Mouse (Mus musculus) liver, postnatal 0 days (tissue): ENCODE data around the gene Gramd4. TPM values are rescaled to one million over a fixed set of nuclear protein-coding genes. Genes with fewer than 3 reads are reported as not detected.
A peak's percentile ranks its signal among the peaks of the same experiment; 100 is the strongest.
"Not testable (repeated sequence)": the region's sequence is repeated elsewhere in the genome, so short reads cannot be mapped to it uniquely, and the experiment has no call there.

Experiments used
- ATAC-seq: fragments of 200-750 bp; cut with Nextera tagmentation; 2 replicates; pipeline ENCODE4 v1.8.0; 2017; ENCODE audit warnings: mild to moderate bottlenecking, moderate library complexity
- DNase-seq: peaks from one replicate; pipeline ENCODE4 v3.0.0-alpha.2; 2016
- H3K27ac ChIP-seq: fragments of 300-500 bp; sonication (generic); 2 replicates; pipeline ENCODE4 v1.5.1; 2014; ENCODE audit warnings: antibody characterized with exemption, moderate library complexity, mild to moderate bottlenecking, low read depth
- H3K27me3 ChIP-seq: fragments of 300-500 bp; sonication (generic); 2 replicates; pipeline ENCODE4 v1.6.1; 2014; ENCODE audit warnings: low read length, control low read depth, mixed read lengths; ENCODE audit not compliant: insufficient read depth
- H3K36me3 ChIP-seq: fragments of 300-500 bp; sonication (generic); replicated peaks from 2 replicates; pipeline ENCODE4 v1.6.1; 2014; ENCODE audit warnings: mild to moderate bottlenecking, control low read depth, low read length, moderate library complexity, mixed read lengths; ENCODE audit not compliant: insufficient read depth
- H3K4me1 ChIP-seq: fragments of 300-500 bp; sonication (generic); 2 replicates; pipeline ENCODE4 v1.6.1; 2014; ENCODE audit warnings: antibody characterized with exemption, mild to moderate bottlenecking, control low read depth; ENCODE audit not compliant: insufficient read depth
- H3K4me2 ChIP-seq: fragments of 300-500 bp; sonication (generic); 2 replicates; pipeline ENCODE4 v1.6.1; 2014; ENCODE audit warnings: low read depth, mild to moderate bottlenecking, low read length, moderate library complexity, mixed read lengths
- H3K4me3 ChIP-seq: fragments of 300-500 bp; sonication (generic); 2 replicates; pipeline ENCODE4 v1.5.1; 2014; ENCODE audit warnings: low read depth, low read length
- H3K9ac ChIP-seq: fragments of 300-500 bp; sonication (generic); replicated peaks from 2 replicates; pipeline ENCODE4 v1.6.1; 2014; ENCODE audit warnings: mild to moderate bottlenecking, moderate library complexity
- H3K9me3 ChIP-seq: fragments of 300-500 bp; sonication (generic); 2 replicates; pipeline ENCODE4 v1.6.1; 2016; ENCODE audit warnings: mild to moderate bottlenecking, control low read depth, low read length, mixed read lengths
- CTCF ChIP-seq: sonication (generic); IDR thresholded peaks from 2 replicates; pipeline ENCODE4 v1.5.1; 2016; ENCODE audit warnings: antibody characterized with exemption, low read depth
- EP300 ChIP-seq: IDR thresholded peaks from 2 replicates; pipeline ENCODE4 v1.6.1; 2016; ENCODE audit warnings: antibody characterized with exemption, low read depth, mild to moderate bottlenecking
- WGBS: fragments of 180-500 bp; shearing (Covaris S2); extraction: QIAGEN DNeasy Blood & Tissue Kit; methylation state at CpG from one replicate; pipeline ENCODE4 v1.1.7; 2014; ENCODE audit not compliant: insufficient replicate concordance; 5-methylcytosine and 5-hydroxymethylcytosine counted together
- polyA plus RNA-seq: library from polyadenylated mRNA; unstranded; fragments of >200 nt; fragmentation: Nextera tagmentation; extraction: Ambion mirVana; gene quantifications from 2 replicates; pipeline ENCODE4 v1.2.1, GENCODE M21; 2015

Gene Gramd4
- polyA plus RNA-seq, 1 experiment from 2014 or later = 3.7 TPM

DNA sequence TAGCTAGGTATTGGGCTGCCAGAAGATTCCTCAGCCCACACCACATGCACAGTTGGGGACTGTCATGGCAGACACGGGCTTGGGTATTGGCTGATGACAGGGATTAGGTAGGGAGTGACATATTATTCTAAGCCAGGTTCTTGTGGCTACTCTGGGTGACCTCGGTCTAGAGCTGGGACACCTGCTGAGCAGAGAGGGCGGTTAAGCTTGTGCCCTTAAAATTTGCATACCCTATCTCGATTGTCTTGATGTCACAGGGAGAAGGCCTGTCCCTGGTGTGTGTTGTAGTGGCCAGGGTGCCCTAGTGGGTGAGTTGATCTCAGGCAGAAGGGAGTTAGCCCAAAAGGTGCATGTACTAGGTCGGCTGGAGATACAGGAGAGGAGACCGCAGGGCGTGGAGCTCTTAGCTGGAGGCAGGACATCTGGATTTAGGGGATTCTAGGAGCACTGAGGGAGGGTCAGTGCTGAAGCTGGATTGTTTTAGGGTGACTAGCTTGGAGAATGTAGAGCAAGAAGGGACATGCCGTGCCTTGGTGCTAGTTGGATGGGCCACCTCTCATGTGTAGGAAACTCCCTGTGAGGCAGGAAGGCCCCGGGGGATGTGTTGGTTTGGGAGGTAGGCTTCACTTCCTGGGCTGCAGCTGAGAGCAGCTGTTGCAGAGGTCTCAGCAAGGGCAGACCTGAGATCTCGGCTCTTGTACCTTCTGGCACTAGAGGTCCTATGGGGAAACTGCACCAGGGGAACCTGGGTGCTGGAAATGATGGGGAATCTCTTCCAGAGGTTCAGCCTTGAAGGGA lies 37.0 kb downstream of the Gramd4 start:
- no peak for DNase-seq
- Histone ChIP-seq H3K4me1 (peaks cover 24% of the 10 kb centered on the region), H3K27ac (peak overlapping the region; percentile 37; the same call in 1 of the 2 replicates), H3K4me3 (no peak overlapping the region), H3K9me3 (no peaks in the 10 kb centered on the region), H3K36me3 (0 out of 2 replicates have a peak, but pooled peaks cover 9% of the 10 kb centered on the region), H3K9ac (no peak overlapping the region), H3K4me2 (no peak overlapping the region), H3K27me3 (no peaks in the 10 kb centered on the region)
- WGBS = 70% methylated on average over 10 of the region's 10 CpGs
- no peak for TF ChIP-seq EP300
- TF ChIP-seq CTCF = no peak
- no peak for ATAC-seq

DNA sequence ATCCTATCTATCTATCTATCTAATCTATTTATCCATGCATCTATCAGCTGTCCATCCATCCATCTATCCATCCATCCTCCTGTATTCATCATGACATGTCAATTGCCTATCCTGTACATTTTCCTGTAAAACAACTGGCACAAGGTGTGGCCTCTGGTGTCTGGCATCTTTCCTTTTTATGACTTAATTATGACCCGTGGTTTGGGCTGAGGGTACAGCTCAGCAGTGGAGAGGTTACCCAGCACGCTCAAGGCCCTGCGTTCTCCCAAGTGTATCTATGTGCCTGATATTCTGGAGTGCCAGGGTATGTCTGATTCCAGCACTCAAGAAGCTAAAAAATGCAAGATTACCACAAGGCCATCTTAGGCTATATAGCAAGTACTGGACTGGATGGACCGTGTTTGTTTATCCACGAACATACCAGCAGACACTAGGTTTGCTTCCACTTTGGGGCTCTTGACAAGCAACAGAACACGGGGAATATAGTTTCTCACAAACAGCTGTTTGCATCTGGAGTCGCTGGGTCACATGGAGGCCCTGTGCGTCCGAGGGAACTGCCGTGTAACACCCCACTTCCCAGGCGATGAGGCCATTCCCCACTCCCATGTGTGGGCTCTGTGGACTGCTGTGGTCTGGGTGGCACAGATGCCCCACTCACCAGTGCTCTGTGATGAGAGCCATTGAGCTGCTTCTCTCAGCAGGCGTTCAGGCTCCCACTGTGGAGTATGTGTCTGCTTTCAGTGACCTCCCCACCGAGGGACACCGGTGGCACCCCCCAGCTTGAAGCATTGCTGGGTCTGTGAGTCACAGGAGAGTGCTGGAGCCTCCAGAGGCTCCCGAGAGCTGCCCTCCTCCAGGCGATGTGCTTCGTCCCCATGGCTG lies 38.5 kb downstream of the Gramd4 start:
- Histone ChIP-seq H3K4me3 (no peak overlapping the region), H3K27me3 (no peaks in the 10 kb centered on the region), H3K4me1 (peaks cover 10% of the 10 kb centered on the region), H3K4me2 (no peak overlapping the region), H3K36me3 (peaks cover 12% of the 10 kb centered on the region), H3K27ac (no peak overlapping the region), H3K9me3 (no peaks in the 10 kb centered on the region), H3K9ac (no peak overlapping the region)
- 85% methylated on average over 17 of the region's 17 CpGs for WGBS
- ATAC-seq (no peak), DNase-seq (no peak)
- TF ChIP-seq EP300 (no peak), CTCF (no peak)

DNA sequence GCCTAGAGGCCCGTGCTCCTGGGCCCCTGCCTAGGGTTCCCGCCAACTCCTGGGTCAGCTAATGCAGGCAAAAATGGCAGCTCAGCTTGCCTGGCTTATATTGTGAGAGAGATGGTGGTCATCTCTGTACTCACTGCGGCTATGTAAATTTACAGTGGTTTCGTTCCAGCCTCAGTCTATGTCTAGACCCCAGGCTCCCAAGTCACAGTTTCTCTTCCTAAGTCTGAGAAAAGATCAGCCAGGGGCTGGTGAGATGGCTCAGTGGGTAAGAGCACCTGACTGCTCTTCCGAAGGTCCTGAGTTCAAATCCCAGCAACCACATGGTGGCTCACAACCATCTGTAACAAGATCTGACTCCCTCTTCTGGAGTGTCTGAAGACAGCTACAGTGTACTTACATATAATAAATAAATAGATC lies 39.1 kb downstream of the Gramd4 start:
- H3K4me3 ChIP-seq, H3K9me3 ChIP-seq, ATAC-seq, H3K9ac ChIP-seq, H3K27ac ChIP-seq, H3K4me2 ChIP-seq, H3K27me3 ChIP-seq, H3K4me1 ChIP-seq, DNase-seq: not testable (repeated sequence)
- 94% methylated on average over 5 of the region's 5 CpGs for WGBS
- peaks cover 18% of the 10 kb centered on the region for H3K36me3 ChIP-seq

DNA sequence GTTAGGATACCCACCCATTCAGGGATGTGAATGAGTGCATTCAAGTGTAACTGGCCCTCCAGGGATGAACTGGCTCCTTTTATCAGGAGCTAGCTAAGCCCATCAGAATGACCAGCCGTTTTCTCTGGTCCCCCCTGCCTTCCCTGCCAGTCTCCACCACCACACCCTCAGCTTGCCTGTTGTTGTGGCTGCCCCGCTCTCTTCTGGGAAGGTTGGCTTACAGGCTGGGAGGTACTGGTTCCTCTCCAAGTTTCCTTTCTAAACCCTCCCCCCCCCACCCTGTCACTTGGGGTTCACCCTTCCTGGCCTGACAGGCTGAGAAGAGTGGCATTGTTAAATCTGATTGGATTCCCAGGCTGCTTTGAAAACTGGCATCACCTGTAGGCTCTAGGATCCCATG lies 40.4 kb downstream of the Gramd4 start:
- DNase-seq (no peak), ATAC-seq (no peak)
- 88% methylated on average over 2 of the region's 2 CpGs for WGBS
- peaks cover 21% of the 10 kb centered on the region for H3K36me3 ChIP-seq
- H3K9me3 ChIP-seq = no peaks in the 10 kb centered on the region
- no peak overlapping the region for H3K9ac ChIP-seq
- peaks cover 9% of the 10 kb centered on the region for H3K4me1 ChIP-seq
- H3K4me3 ChIP-seq = no peak overlapping the region
- no peak overlapping the region for H3K27ac ChIP-seq
- no peaks in the 10 kb centered on the region for H3K27me3 ChIP-seq
- TF ChIP-seq CTCF (no peak), EP300 (no peak)
- H3K4me2 ChIP-seq = no peak overlapping the region

DNA sequence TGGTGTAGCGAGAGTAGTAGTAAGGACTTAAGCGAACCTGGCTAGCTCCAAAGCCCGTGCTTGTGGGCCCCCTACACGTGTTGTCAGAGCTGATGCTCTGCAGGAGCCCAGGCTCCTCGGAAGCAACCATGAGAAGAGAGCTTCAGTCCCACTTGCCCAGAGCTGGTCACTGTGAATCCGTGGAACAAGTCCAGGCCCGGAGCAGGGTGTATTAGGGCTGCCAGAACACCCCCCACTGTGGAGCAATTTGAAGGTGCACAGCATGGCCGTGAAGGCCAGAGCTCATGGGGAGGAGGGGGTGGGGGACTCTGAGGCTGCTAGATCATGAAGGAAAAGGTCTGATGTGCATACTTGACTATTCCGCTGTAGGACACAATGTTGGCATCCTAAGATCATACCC lies 44.1 kb downstream of the Gramd4 start:
- no peaks in the 10 kb centered on the region for H3K9me3 ChIP-seq
- H3K4me1 ChIP-seq = peaks cover 33% of the 10 kb centered on the region
- 80% methylated on average over 9 of the region's 9 CpGs for WGBS
- H3K27me3 ChIP-seq = no peaks in the 10 kb centered on the region
- DNase-seq (no peak), ATAC-seq (no peak)
- H3K36me3 ChIP-seq = peaks cover 17% of the 10 kb centered on the region
- H3K4me3 ChIP-seq = no peak overlapping the region
- H3K9ac ChIP-seq = no peak overlapping the region
- peak overlapping the region; percentile 55; the same call in 1 of the 2 replicates for H3K27ac ChIP-seq
- TF ChIP-seq CTCF (no peak), EP300 (no peak)
- H3K4me2 ChIP-seq = no peak overlapping the region

DNA sequence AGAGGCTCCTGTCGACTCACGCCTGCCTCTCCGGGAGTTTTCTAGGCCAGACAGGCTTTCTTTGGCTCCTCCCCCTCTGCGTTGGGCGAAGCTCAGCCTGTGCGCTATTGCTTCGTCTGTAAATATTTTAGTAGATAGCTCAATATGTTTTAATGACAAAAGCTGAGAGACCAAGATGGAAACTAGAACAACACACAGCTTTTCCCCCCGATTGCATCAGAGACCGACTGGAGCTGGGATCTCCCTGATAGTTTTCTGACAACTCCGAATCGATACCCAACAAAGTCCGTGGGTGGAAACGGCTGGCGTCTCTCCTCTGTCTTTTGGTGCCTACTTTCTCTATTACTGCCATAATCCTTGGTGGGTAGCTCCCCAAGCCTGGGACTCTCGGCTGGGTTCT lies 44.8 kb downstream of the Gramd4 start:
- WGBS = 83% methylated on average over 15 of the region's 15 CpGs
- H3K4me1 ChIP-seq = peaks cover 40% of the 10 kb centered on the region
- peak overlapping the region; percentile 97 for H3K27ac ChIP-seq

More for the DNA sequence above, 44.8 kb downstream of the Gramd4 start:
- Histone ChIP-seq H3K9ac (no peak overlapping the region), H3K36me3 (peaks cover 17% of the 10 kb centered on the region), H3K4me2 (peak overlapping the region; percentile 3; the same call in 1 of the 2 replicates), H3K27me3 (no peaks in the 10 kb centered on the region), H3K9me3 (no peaks in the 10 kb centered on the region), H3K4me3 (no peak overlapping the region)
- DNase-seq (no peak), ATAC-seq (no peak)
- TF ChIP-seq EP300 = no peak
- TF ChIP-seq CTCF = no peak
